Mouse (Mus musculus): Measurements from ENCODE around the gene Sarm1. TPM values are rescaled to one million over a fixed set of nuclear protein-coding genes. Genes with fewer than 3 reads are reported as not detected.

The Sarm1 gene
- polyA plus RNA-seq, 1 experiment from 2014 or later = 21.8 TPM

DNA sequence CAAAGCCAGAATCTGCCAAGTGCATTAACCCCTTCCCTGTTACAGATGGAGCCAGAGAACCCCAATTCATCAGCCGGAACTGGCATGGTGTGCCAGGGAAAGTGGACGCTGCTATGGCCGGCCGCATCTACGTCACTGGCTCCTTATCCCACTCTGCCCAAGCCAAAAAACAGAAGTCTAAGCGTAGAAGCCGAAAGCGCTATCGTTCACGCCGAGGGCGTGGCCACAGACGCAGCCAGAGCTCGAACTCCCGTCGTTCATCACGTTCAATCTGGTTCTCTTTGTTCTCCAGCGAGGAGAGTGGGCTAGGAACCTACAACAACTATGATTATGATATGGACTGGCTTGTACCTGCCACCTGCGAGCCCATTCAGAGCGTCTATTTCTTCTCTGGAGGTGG is 4.0 kb upstream of the Sarm1 start:
- no peak overlapping the region for H3K4me2 ChIP-seq (ENCODE audit: low read depth)
- no peak for ATAC-seq (ENCODE audit: insufficient read depth, low FRiP score, low TSS enrichment)
- 0 out of 2 replicates have a peak, but pooled peaks cover 2% of the 10 kb centered on the region for H3K27me3 ChIP-seq (ENCODE audit: control insufficient read depth, insufficient read depth, low read length)
- 78% methylated on average over 20 of the region's 20 CpGs for WGBS
- peaks cover 4% of the 10 kb centered on the region; the same call in 1 of the 2 replicates for H3K4me1 ChIP-seq (ENCODE audit: control insufficient read depth, insufficient read depth, low read length)
- no peak for DNase-seq (ENCODE audit: low spot score)
- H3K36me3 ChIP-seq (ENCODE audit: control insufficient read depth, insufficient read depth, low read length) = peaks cover under 1% of the 10 kb centered on the region; the same call in 1 of the 2 replicates
- no peaks in the 10 kb centered on the region for H3K9me3 ChIP-seq (ENCODE audit: control insufficient read depth, low read length)
- no peak overlapping the region for H3K27ac ChIP-seq (ENCODE audit: low read depth, low read length)
- H3K9ac ChIP-seq (ENCODE audit: low read length) = no peak overlapping the region
- H3K4me3 ChIP-seq (ENCODE audit: low read depth, low read length) = no peak overlapping the region

GRCm38 (mm10) chr11:78500623-78501202 is 3.2 kb upstream of the Sarm1 start:
- Histone ChIP-seq H3K9ac (ENCODE audit: low read length) (no peak overlapping the region), H3K27ac (ENCODE audit: low read depth, low read length) (no peak overlapping the region), H3K9me3 (ENCODE audit: control insufficient read depth, low read length) (no peaks in the 10 kb centered on the region), H3K27me3 (ENCODE audit: control insufficient read depth, insufficient read depth, low read length) (peaks cover 8% of the 10 kb centered on the region), H3K4me1 (ENCODE audit: control insufficient read depth, insufficient read depth, low read length) (peaks cover 9% of the 10 kb centered on the region; the same call in 1 of the 2 replicates), H3K36me3 (ENCODE audit: control insufficient read depth, insufficient read depth, low read length) (no peaks in the 10 kb centered on the region), H3K4me3 (ENCODE audit: low read depth, low read length) (no peak overlapping the region), H3K4me2 (ENCODE audit: low read depth) (no peak overlapping the region)
- no peak for ATAC-seq (ENCODE audit: insufficient read depth, low FRiP score, low TSS enrichment)
- DNase-seq (ENCODE audit: low spot score) = no peak
- 81% methylated on average over 9 of the region's 9 CpGs for WGBS

DNA sequence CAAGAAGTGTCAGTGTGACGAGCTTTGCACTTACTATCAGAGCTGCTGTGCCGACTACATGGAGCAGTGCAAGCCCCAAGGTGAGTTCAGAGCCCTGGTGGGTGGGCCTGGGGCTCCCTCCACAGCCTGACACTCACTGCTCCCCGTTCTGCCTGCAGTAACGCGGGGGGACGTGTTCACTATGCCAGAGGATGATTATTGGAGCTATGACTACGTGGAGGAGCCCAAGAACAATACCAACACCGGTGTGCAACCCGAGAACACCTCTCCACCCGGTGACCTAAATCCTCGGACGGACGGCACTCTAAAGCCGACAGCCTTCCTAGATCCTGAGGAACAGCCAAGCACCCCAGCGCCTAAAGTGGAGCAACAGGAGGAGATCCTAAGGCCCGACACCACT is 2.0 kb upstream of the Sarm1 start:
- Histone ChIP-seq H3K4me2 (ENCODE audit: low read depth) (no peak overlapping the region), H3K9ac (ENCODE audit: low read length) (no peak overlapping the region; the same call in 1 of the 2 replicates), H3K27ac (ENCODE audit: low read depth, low read length) (no peak overlapping the region), H3K4me3 (ENCODE audit: low read depth, low read length) (peak overlapping the region; percentile 10; the same call in 1 of the 2 replicates), H3K36me3 (ENCODE audit: control insufficient read depth, insufficient read depth, low read length) (no peaks in the 10 kb centered on the region), H3K27me3 (ENCODE audit: control insufficient read depth, insufficient read depth, low read length) (peaks cover 14% of the 10 kb centered on the region), H3K9me3 (ENCODE audit: control insufficient read depth, low read length) (no peaks in the 10 kb centered on the region), H3K4me1 (ENCODE audit: control insufficient read depth, insufficient read depth, low read length) (peaks cover 9% of the 10 kb centered on the region; the same call in 1 of the 2 replicates)
- ATAC-seq (ENCODE audit: insufficient read depth, low FRiP score, low TSS enrichment) (no peak), DNase-seq (ENCODE audit: low spot score) (no peak)
- WGBS = 56% methylated on average over 16 of the region's 16 CpGs

DNA sequence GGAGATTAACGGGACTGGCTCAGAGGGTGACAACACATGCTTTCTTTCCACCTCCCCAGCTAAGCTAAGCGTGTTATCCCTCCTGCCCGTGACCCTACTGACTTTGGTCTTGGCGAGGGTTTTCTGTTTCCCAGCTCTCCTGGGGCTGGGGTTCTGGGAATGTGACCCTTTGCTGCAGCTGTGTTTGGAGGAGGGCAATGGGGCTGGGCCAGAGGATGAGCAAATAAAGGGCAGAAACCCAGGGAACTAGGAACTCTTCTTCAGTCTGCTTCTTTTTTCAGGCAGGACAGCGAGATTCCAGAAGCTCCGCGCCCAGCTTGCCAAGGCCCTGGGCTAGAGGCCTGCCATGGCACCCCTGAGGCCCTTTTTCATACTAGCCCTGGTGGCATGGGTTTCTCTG is 1.4 kb upstream of the Sarm1 start, which contains the start of gene Vtn:
Gene Vtn (plus strand): TSS at position 88 of the 400 bp plus-strand sequence.
- Histone ChIP-seq H3K36me3 (ENCODE audit: control insufficient read depth, insufficient read depth, low read length) (no peaks in the 10 kb centered on the region), H3K27me3 (ENCODE audit: control insufficient read depth, insufficient read depth, low read length) (peaks cover 19% of the 10 kb centered on the region)

GRCm38 (mm10) chr11:78497071-78497541 is 448 bp downstream of the Sarm1 start:
- peak; percentile 77 for ATAC-seq (ENCODE audit: insufficient read depth, low FRiP score, low TSS enrichment)
- DNase-seq (ENCODE audit: low spot score) = peak; percentile 56
- peak overlapping the region; percentile 97 for H3K4me2 ChIP-seq (ENCODE audit: low read depth)
- H3K9ac ChIP-seq (ENCODE audit: low read length) = peak overlapping the region; percentile 69
- WGBS = under 1% methylated on average over 44 of the region's 44 CpGs
- H3K27ac ChIP-seq (ENCODE audit: low read depth, low read length) = peak overlapping the region; percentile 51
- H3K4me3 ChIP-seq (ENCODE audit: low read depth, low read length) = peak overlapping the region; percentile 76
- peaks cover 19% of the 10 kb centered on the region for H3K27me3 ChIP-seq (ENCODE audit: control insufficient read depth, insufficient read depth, low read length)
- no peaks in the 10 kb centered on the region for H3K9me3 ChIP-seq (ENCODE audit: control insufficient read depth, low read length)
- H3K4me1 ChIP-seq (ENCODE audit: control insufficient read depth, insufficient read depth, low read length) = peaks cover 9% of the 10 kb centered on the region; the same call in 1 of the 2 replicates
- H3K36me3 ChIP-seq (ENCODE audit: control insufficient read depth, insufficient read depth, low read length) = no peaks in the 10 kb centered on the region

More for the DNA sequence above, 1.4 kb upstream of the Sarm1 start, which contains the start of gene Vtn:
- H3K9ac ChIP-seq (ENCODE audit: low read length) = peak within 1 kb of the TSS; percentile 69
- no peak for DNase-seq (ENCODE audit: low spot score)
- peak within 1 kb of the TSS; percentile 97 for H3K4me2 ChIP-seq (ENCODE audit: low read depth)
- peaks cover 9% of the 10 kb centered on the region; the same call in 1 of the 2 replicates for H3K4me1 ChIP-seq (ENCODE audit: control insufficient read depth, insufficient read depth, low read length)
- peak within 1 kb of the TSS; percentile 51 for H3K27ac ChIP-seq (ENCODE audit: low read depth, low read length)
- no peaks in the 10 kb centered on the region for H3K9me3 ChIP-seq (ENCODE audit: control insufficient read depth, low read length)
- ATAC-seq (ENCODE audit: insufficient read depth, low FRiP score, low TSS enrichment) = no peak
- WGBS = 54% methylated on average over 7 of the region's 7 CpGs
- peak within 1 kb of the TSS; percentile 76 for H3K4me3 ChIP-seq (ENCODE audit: low read depth, low read length)

DNA sequence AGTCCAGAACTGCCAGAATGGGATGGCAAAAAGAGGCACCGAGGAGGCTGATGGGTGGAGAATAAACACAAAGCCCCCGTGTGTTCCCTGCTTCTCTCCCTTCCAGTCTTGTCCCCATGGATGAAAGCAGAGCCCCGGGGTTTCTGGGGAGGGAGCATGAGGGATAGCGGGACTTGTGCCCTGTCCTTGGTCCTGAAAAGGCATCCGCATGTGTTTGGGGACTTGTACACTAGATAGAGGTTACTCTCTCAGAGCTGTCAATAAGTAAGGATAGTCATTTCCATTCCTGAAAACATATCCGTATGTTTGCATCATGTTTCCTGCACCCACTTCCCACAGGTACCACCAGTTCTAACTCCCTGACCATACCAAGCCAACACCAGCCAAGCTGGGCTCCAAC is 1.6 kb downstream of the Sarm1 start:
- Histone ChIP-seq H3K4me3 (ENCODE audit: low read depth, low read length) (no peak overlapping the region; the same call in 1 of the 2 replicates), H3K9me3 (ENCODE audit: control insufficient read depth, low read length) (no peaks in the 10 kb centered on the region), H3K9ac (ENCODE audit: low read length) (no peak overlapping the region), H3K27ac (ENCODE audit: low read depth, low read length) (no peak overlapping the region), H3K4me2 (ENCODE audit: low read depth) (peak overlapping the region; percentile 97), H3K36me3 (ENCODE audit: control insufficient read depth, insufficient read depth, low read length) (no peaks in the 10 kb centered on the region), H3K4me1 (ENCODE audit: control insufficient read depth, insufficient read depth, low read length) (peaks cover 9% of the 10 kb centered on the region; the same call in 1 of the 2 replicates), H3K27me3 (ENCODE audit: control insufficient read depth, insufficient read depth, low read length) (peaks cover 28% of the 10 kb centered on the region)
- DNase-seq (ENCODE audit: low spot score) = peak; percentile 55
- 7% methylated on average over 6 of the region's 6 CpGs for whole genome bisulfite sequencing
- no peak for ATAC-seq (ENCODE audit: insufficient read depth, low FRiP score, low TSS enrichment)

DNA sequence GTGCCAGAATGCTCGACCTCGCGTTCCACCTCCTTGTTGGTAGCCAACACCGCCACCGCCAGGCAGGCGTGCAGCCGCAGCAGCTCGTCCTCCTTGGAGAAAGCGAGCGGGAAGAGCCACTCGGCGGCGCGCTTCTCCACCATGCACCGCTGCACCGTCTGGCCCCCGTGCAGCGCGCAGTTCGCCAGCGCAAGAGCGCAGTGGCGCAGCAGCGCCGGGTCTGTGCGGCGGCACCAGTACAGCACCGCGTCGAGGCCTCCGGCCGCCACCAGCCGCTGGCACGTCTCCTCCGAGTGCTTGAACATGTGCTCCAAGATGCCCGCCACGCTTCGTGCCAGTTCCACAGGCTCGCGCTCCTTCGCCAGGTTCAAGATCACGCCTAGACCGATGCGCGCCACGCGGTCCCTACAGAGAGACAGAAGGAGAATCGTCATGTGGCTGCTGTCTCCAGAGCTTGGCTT is 6.7 kb downstream of the Sarm1 start:
- Histone ChIP-seq H3K4me3 (ENCODE audit: low read depth, low read length) (peak overlapping the region; percentile 24), H3K4me1 (ENCODE audit: control insufficient read depth, insufficient read depth, low read length) (no peaks in the 10 kb centered on the region), H3K36me3 (ENCODE audit: control insufficient read depth, insufficient read depth, low read length) (no peaks in the 10 kb centered on the region), H3K9me3 (ENCODE audit: control insufficient read depth, low read length) (no peaks in the 10 kb centered on the region), H3K27me3 (ENCODE audit: control insufficient read depth, insufficient read depth, low read length) (peaks cover 59% of the 10 kb centered on the region), H3K9ac (ENCODE audit: low read length) (peak overlapping the region; percentile 6), H3K27ac (ENCODE audit: low read depth, low read length) (no peak overlapping the region), H3K4me2 (ENCODE audit: low read depth) (peak overlapping the region; percentile 42)
- peak; percentile 38; the same call in 1 of the 2 replicates for ATAC-seq (ENCODE audit: insufficient read depth, low FRiP score, low TSS enrichment)
- WGBS = 9% methylated on average over 47 of the region's 48 CpGs
- DNase-seq (ENCODE audit: low spot score) = peak; percentile 76

GRCm38 (mm10) chr11:78488168-78488567 is 9.4 kb downstream of the Sarm1 start:
- 5% methylated on average over 8 of the region's 8 CpGs for WGBS
- no peak overlapping the region for H3K4me3 ChIP-seq (ENCODE audit: low read depth, low read length)
- no peak for ATAC-seq (ENCODE audit: insufficient read depth, low FRiP score, low TSS enrichment)

DNA sequence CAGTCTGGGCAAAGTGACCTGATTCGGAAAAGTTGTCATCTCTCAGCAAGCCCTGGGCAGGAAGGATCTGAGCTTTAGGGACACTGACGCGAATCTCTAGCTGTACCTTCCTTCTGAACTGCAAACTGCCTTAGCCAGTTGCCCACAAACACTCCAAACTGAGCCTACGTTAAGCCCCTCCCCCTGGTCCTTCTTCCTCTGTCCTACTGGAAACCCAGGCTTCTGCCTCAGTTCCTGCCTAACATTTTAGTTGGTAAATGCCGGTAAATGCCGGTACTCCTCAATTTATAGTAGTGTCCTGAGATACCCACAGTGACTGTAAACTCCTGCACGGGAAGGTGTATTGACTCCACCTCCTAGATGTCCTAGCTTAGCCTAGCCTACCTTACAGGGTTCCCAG is 13.9 kb downstream of the Sarm1 start:
- H3K9ac ChIP-seq (ENCODE audit: low read length) = no peak overlapping the region
- peaks cover 18% of the 10 kb centered on the region for H3K27me3 ChIP-seq (ENCODE audit: control insufficient read depth, insufficient read depth, low read length)
- DNase-seq (ENCODE audit: low spot score) (no peak), ATAC-seq (ENCODE audit: insufficient read depth, low FRiP score, low TSS enrichment) (no peak)
- H3K4me2 ChIP-seq (ENCODE audit: low read depth) = no peak overlapping the region
- no peaks in the 10 kb centered on the region for H3K9me3 ChIP-seq (ENCODE audit: control insufficient read depth, low read length)
- H3K4me1 ChIP-seq (ENCODE audit: control insufficient read depth, insufficient read depth, low read length) = no peaks in the 10 kb centered on the region
- H3K36me3 ChIP-seq (ENCODE audit: control insufficient read depth, insufficient read depth, low read length) = no peaks in the 10 kb centered on the region
- no peak overlapping the region for H3K4me3 ChIP-seq (ENCODE audit: low read depth, low read length)
- no peak overlapping the region for H3K27ac ChIP-seq (ENCODE audit: low read depth, low read length)
- 65% methylated on average over 7 of the region's 7 CpGs for WGBS

More at GRCm38 (mm10) chr11:78488168-78488567, 9.4 kb downstream of the Sarm1 start:
- Histone ChIP-seq H3K27me3 (ENCODE audit: control insufficient read depth, insufficient read depth, low read length) (peaks cover 47% of the 10 kb centered on the region), H3K9ac (ENCODE audit: low read length) (no peak overlapping the region), H3K4me2 (ENCODE audit: low read depth) (no peak overlapping the region), H3K27ac (ENCODE audit: low read depth, low read length) (no peak overlapping the region), H3K9me3 (ENCODE audit: control insufficient read depth, low read length) (no peaks in the 10 kb centered on the region), H3K36me3 (ENCODE audit: control insufficient read depth, insufficient read depth, low read length) (no peaks in the 10 kb centered on the region), H3K4me1 (ENCODE audit: control insufficient read depth, insufficient read depth, low read length) (no peaks in the 10 kb centered on the region)
- DNase-seq (ENCODE audit: low spot score) = peak; percentile 82
